Mouse (Mus musculus) embryonic facial prominence, embryonic 14.5 days (tissue): ENCODE data around the gene Cep104. TPM values are rescaled to one million over a fixed set of nuclear protein-coding genes. Genes with fewer than 3 reads are reported as not detected.
A peak's percentile ranks its signal among the peaks of the same experiment; 100 is the strongest.

Experiments used
- ATAC-seq: fragments of 200-750 bp; cut with Nextera tagmentation; 2 replicates; pipeline ENCODE4 v1.8.0; 2017; ENCODE audit warnings: low read depth, moderate number of reproducible peaks, moderate TSS enrichment
- DNase-seq: peaks from one replicate; pipeline ENCODE4 v3.0.0-alpha.2; 2015; ENCODE audit warnings: low spot score
- H3K27ac ChIP-seq: fragments of 300-500 bp; sonication (generic); replicated peaks from 2 replicates; pipeline ENCODE4 v1.5.1; 2014; ENCODE audit warnings: low read depth, mild to moderate bottlenecking, low read length, moderate library complexity
- H3K27me3 ChIP-seq: fragments of 300-500 bp; sonication (generic); replicated peaks from 2 replicates; pipeline ENCODE4 v1.6.1; 2014; ENCODE audit warnings: low read length; ENCODE audit not compliant: control insufficient read depth, insufficient read depth
- H3K36me3 ChIP-seq: fragments of 300-500 bp; sonication (generic); 2 replicates; pipeline ENCODE4 v1.6.1; 2014; ENCODE audit warnings: low read length, mixed read lengths; ENCODE audit not compliant: control insufficient read depth, insufficient read depth
- H3K4me1 ChIP-seq: fragments of 300-500 bp; sonication (generic); 2 replicates; pipeline ENCODE4 v1.6.1; 2014; ENCODE audit warnings: antibody characterized with exemption, low read length; ENCODE audit not compliant: control insufficient read depth, insufficient read depth
- H3K4me2 ChIP-seq: fragments of 300-500 bp; sonication (generic); 2 replicates; pipeline ENCODE4 v1.6.1; 2014; ENCODE audit warnings: low read depth, mild to moderate bottlenecking, low read length, moderate library complexity, mixed read lengths
- H3K4me3 ChIP-seq: fragments of 300-500 bp; sonication (generic); 2 replicates; pipeline ENCODE4 v1.5.1; 2014; ENCODE audit warnings: low read depth, mild to moderate bottlenecking, low read length
- H3K9ac ChIP-seq: fragments of 300-500 bp; sonication (generic); 2 replicates; pipeline ENCODE4 v1.6.1; 2014; ENCODE audit warnings: low read depth, mild to moderate bottlenecking, low read length, moderate library complexity, mixed read lengths
- H3K9me3 ChIP-seq: fragments of 300-500 bp; sonication (generic); 2 replicates; pipeline ENCODE4 v1.6.1; 2016; ENCODE audit warnings: low read length; ENCODE audit not compliant: control insufficient read depth
- WGBS: fragments of 180-500 bp; shearing (Covaris S2); extraction: QIAGEN DNeasy Blood & Tissue Kit; methylation state at CpG from one replicate; pipeline ENCODE4 v1.1.7; 2014; 5-methylcytosine and 5-hydroxymethylcytosine counted together
- polyA plus RNA-seq: library from polyadenylated mRNA; unstranded; fragments of >200 nt; fragmentation: Nextera tagmentation; extraction: Ambion mirVana; gene quantifications from 2 replicates; pipeline ENCODE4 v1.2.1, GENCODE M21; 2014

The Cep104 gene
- polyA plus RNA-seq, 1 experiment from 2014 or later: 14.2 TPM

- H3K9ac ChIP-seq: no peak overlapping the region
- no peak for ATAC-seq
- H3K9me3 ChIP-seq: no peaks in the 10 kb centered on the region
- no peak for DNase-seq
- H3K27ac ChIP-seq: no peak overlapping the region
- H3K36me3 ChIP-seq: no peaks in the 10 kb centered on the region
- no peak overlapping the region for H3K4me3 ChIP-seq
- peaks cover 8% of the 10 kb centered on the region for H3K27me3 ChIP-seq
- peaks cover 16% of the 10 kb centered on the region for H3K4me1 ChIP-seq
- 58% methylated on average over 3 of the region's 3 CpGs for WGBS
- H3K4me2 ChIP-seq: no peak overlapping the region
Observed at GRCm38 (mm10) chr4:153951150-153951549, 23.8 kb upstream of the Cep104 start.

- H3K9me3 ChIP-seq: no peaks in the 10 kb centered on the region
- peak overlapping the region; percentile 35 for H3K27ac ChIP-seq
- peak; percentile 72 for DNase-seq
- ATAC-seq: peak; percentile 10; the same call in 1 of the 2 replicates
- H3K9ac ChIP-seq: no peak overlapping the region
- peaks cover 16% of the 10 kb centered on the region for H3K4me1 ChIP-seq
- H3K36me3 ChIP-seq: no peaks in the 10 kb centered on the region
- peaks cover 8% of the 10 kb centered on the region for H3K27me3 ChIP-seq
- 22% methylated on average over 5 of the region's 5 CpGs for WGBS
- H3K4me2 ChIP-seq: no peak overlapping the region
- no peak overlapping the region for H3K4me3 ChIP-seq
Observed at GRCm38 (mm10) chr4:153951692-153952091, 23.3 kb upstream of the Cep104 start.

GRCm38 (mm10) chr4:153955651-153956050 is 19.3 kb upstream of the Cep104 start:
- no peak overlapping the region for H3K4me2 ChIP-seq
- H3K4me3 ChIP-seq: no peak overlapping the region
- H3K36me3 ChIP-seq: peaks cover 10% of the 10 kb centered on the region; the same call in 1 of the 2 replicates
- no peak overlapping the region for H3K27ac ChIP-seq
- H3K4me1 ChIP-seq: peaks cover 24% of the 10 kb centered on the region
- DNase-seq (no peak), ATAC-seq (no peak)
- H3K27me3 ChIP-seq: peaks cover 8% of the 10 kb centered on the region; the same call in 1 of the 2 replicates
- WGBS: 76% methylated on average over 8 of the region's 8 CpGs
- H3K9me3 ChIP-seq: no peaks in the 10 kb centered on the region
- H3K9ac ChIP-seq: no peak overlapping the region

GRCm38 (mm10) chr4:153956569-153957405 is 18.2 kb upstream of the Cep104 start, which contains the start of gene A430005L14Rik:
TSS of gene A430005L14Rik (plus strand) at chr4:153957237.
- H3K36me3 ChIP-seq: peaks cover 19% of the 10 kb centered on the region

GRCm38 (mm10) chr4:153957444-153958250 is 17.3 kb upstream of the Cep104 start:
- H3K4me1 ChIP-seq: 0 out of 2 replicates have a peak, but pooled peaks cover 8% of the 10 kb centered on the region
- peak overlapping the region; percentile 67 for H3K4me2 ChIP-seq
- peaks cover 27% of the 10 kb centered on the region for H3K36me3 ChIP-seq
- H3K9ac ChIP-seq: peak overlapping the region; percentile 91
- peaks cover 8% of the 10 kb centered on the region; the same call in 1 of the 2 replicates for H3K27me3 ChIP-seq
- peak overlapping the region; percentile 91 for H3K27ac ChIP-seq
- no peaks in the 10 kb centered on the region for H3K9me3 ChIP-seq
- ATAC-seq (peak; percentile 64), DNase-seq (peak; percentile 28)
- peak overlapping the region; percentile 82 for H3K4me3 ChIP-seq
- WGBS: under 1% methylated on average over 31 of the region's 37 CpGs

More at GRCm38 (mm10) chr4:153956569-153957405, 18.2 kb upstream of the Cep104 start, which contains the start of gene A430005L14Rik:
- H3K9me3 ChIP-seq: no peaks in the 10 kb centered on the region
- peak within 1 kb of the TSS; percentile 91 for H3K27ac ChIP-seq
- peaks cover 16% of the 10 kb centered on the region for H3K4me1 ChIP-seq
- H3K4me3 ChIP-seq: peak within 1 kb of the TSS; percentile 82
- H3K9ac ChIP-seq: peak within 1 kb of the TSS; percentile 91
- peak within 1 kb of the TSS; percentile 67 for H3K4me2 ChIP-seq
- DNase-seq (peak; percentile 98), ATAC-seq (peak; percentile 94)
- peaks cover 8% of the 10 kb centered on the region; the same call in 1 of the 2 replicates for H3K27me3 ChIP-seq
- 6% methylated on average over 20 of the region's 67 CpGs for WGBS

GRCm38 (mm10) chr4:153962631-153963030 is 12.4 kb upstream of the Cep104 start:
- Histone ChIP-seq H3K4me1 (0 out of 2 replicates have a peak, but pooled peaks cover 8% of the 10 kb centered on the region), H3K9ac (no peak overlapping the region), H3K9me3 (no peaks in the 10 kb centered on the region), H3K27me3 (no peaks in the 10 kb centered on the region), H3K4me3 (no peak overlapping the region), H3K36me3 (peaks cover 55% of the 10 kb centered on the region), H3K4me2 (no peak overlapping the region), H3K27ac (no peak overlapping the region)
- no peak for ATAC-seq
- WGBS: 80% methylated on average over 7 of the region's 7 CpGs
- no peak for DNase-seq

- H3K27ac ChIP-seq: no peak overlapping the region
- DNase-seq (no peak), ATAC-seq (no peak)
- no peak overlapping the region for H3K4me2 ChIP-seq
- peaks cover 66% of the 10 kb centered on the region for H3K36me3 ChIP-seq
- no peak overlapping the region for H3K4me3 ChIP-seq
- H3K9me3 ChIP-seq: no peaks in the 10 kb centered on the region
- 83% methylated on average over 5 of the region's 5 CpGs for WGBS
- no peak overlapping the region for H3K9ac ChIP-seq
- H3K4me1 ChIP-seq: no peaks in the 10 kb centered on the region
- H3K27me3 ChIP-seq: no peaks in the 10 kb centered on the region
Observed at GRCm38 (mm10) chr4:153966651-153967050, 8.3 kb upstream of the Cep104 start.

GRCm38 (mm10) chr4:153967556-153967955 is 7.4 kb upstream of the Cep104 start:
- H3K9ac ChIP-seq: no peak overlapping the region
- 77% methylated on average over 2 of the region's 2 CpGs for WGBS
- no peaks in the 10 kb centered on the region for H3K9me3 ChIP-seq
- DNase-seq (peak; percentile 21), ATAC-seq (no peak)
- H3K27me3 ChIP-seq: no peaks in the 10 kb centered on the region
- no peak overlapping the region for H3K4me3 ChIP-seq
- H3K4me2 ChIP-seq: no peak overlapping the region
- H3K4me1 ChIP-seq: no peaks in the 10 kb centered on the region
- H3K27ac ChIP-seq: peak overlapping the region; percentile 39; the same call in 1 of the 2 replicates
- peaks cover 63% of the 10 kb centered on the region for H3K36me3 ChIP-seq
